Mouse (Mus musculus): ENCODE measurements around the gene Xndc1. TPM values are rescaled to one million over a fixed set of nuclear protein-coding genes. Genes with fewer than 3 reads are reported as not detected.
"Not testable (repeated sequence)": the region's sequence is repeated elsewhere in the genome, so short reads cannot be mapped to it uniquely, and the experiment has no call there.

The Xndc1 gene
- 34.8 and 41.2 TPM in 2 replicates for polyA plus RNA-seq (2015; fragmentation: Nextera tagmentation; extraction: Ambion mirVana)

GRCm38 (mm10) chr7:102065046-102065891 is at the start of gene Xndc1, which contains the start of the genes Rnf121 and Xntrpc:
Gene Xndc1 (plus strand): TSS chr7:102065511.
Gene Rnf121 (minus strand): TSS chr7:102065469.
Gene Xntrpc (plus strand): TSS chr7:102065713.
- WGBS = under 1% methylated on average over 56 of the region's 56 CpGs
- Histone ChIP-seq H3K9ac (replicated peaks; ENCODE audit: low read depth, low read length) (peak within 1 kb of the TSS; percentile 78), H3K4me2 (ENCODE audit: low read length) (peak within 1 kb of the TSS; percentile 81), H3K27ac (ENCODE audit: low read length) (peak within 1 kb of the TSS; percentile 80), H3K27me3 (replicated peaks; ENCODE audit: control insufficient read depth, insufficient read depth, low read length) (no peaks in the 10 kb centered on the region), H3K4me3 (replicated peaks; ENCODE audit: low read length) (peak within 1 kb of the TSS; percentile 82), H3K36me3 (ENCODE audit: control insufficient read depth, insufficient read depth) (no peaks in the 10 kb centered on the region), H3K9me3 (ENCODE audit: control insufficient read depth, low read length) (no peaks in the 10 kb centered on the region), H3K4me1 (replicated peaks; ENCODE audit: control insufficient read depth, insufficient read depth, low read length) (peaks cover 29% of the 10 kb centered on the region)
- ATAC-seq = peak; percentile 99

- WGBS = 84% methylated on average over 4 of the region's 4 CpGs
- ATAC-seq = no peak
Measured at GRCm38 (mm10) chr7:102016936-102017335, 48.4 kb upstream of the Xndc1 start.

DNA sequence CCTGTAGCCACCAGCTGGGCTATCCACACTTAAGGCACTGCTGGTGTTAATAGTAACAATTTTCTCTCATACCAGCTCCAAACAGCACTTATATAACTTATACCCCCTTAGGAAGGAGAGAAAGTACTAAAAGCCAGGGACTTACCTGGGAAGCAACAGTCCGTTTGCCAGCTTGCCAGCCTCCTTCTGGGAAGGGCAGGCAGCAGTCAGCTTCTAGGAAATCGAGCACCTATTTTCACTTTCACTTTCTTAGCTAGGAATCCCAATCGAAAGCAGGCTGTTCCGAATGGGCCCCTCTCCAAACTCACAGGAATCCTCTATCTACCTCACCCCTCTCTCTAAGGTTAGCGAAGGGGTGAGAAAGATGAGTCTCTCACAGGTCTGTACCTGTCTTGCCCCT is 47.9 kb upstream of the Xndc1 start:
- no peak overlapping the region for H3K9ac ChIP-seq (replicated peaks; ENCODE audit: low read depth, low read length)
- no peak overlapping the region for H3K27ac ChIP-seq (ENCODE audit: low read length)
- ATAC-seq = no peak
- no peaks in the 10 kb centered on the region for H3K9me3 ChIP-seq (ENCODE audit: control insufficient read depth, low read length)
- no peaks in the 10 kb centered on the region for H3K27me3 ChIP-seq (replicated peaks; ENCODE audit: control insufficient read depth, insufficient read depth, low read length)
- H3K4me2 ChIP-seq (ENCODE audit: low read length) = no peak overlapping the region
- 86% methylated on average over 5 of the region's 5 CpGs for WGBS
- H3K4me3 ChIP-seq (replicated peaks; ENCODE audit: low read length) = no peak overlapping the region
- H3K36me3 ChIP-seq (ENCODE audit: control insufficient read depth, insufficient read depth) = peaks cover 52% of the 10 kb centered on the region
- H3K4me1 ChIP-seq (replicated peaks; ENCODE audit: control insufficient read depth, insufficient read depth, low read length) = no peaks in the 10 kb centered on the region

More at GRCm38 (mm10) chr7:102016936-102017335, 48.4 kb upstream of the Xndc1 start:
- Histone ChIP-seq H3K9me3 (ENCODE audit: control insufficient read depth, low read length) (no peaks in the 10 kb centered on the region), H3K4me2 (ENCODE audit: low read length) (no peak overlapping the region), H3K27me3 (replicated peaks; ENCODE audit: control insufficient read depth, insufficient read depth, low read length) (no peaks in the 10 kb centered on the region), H3K4me3 (replicated peaks; ENCODE audit: low read length) (no peak overlapping the region), H3K4me1 (replicated peaks; ENCODE audit: control insufficient read depth, insufficient read depth, low read length) (no peaks in the 10 kb centered on the region), H3K36me3 (ENCODE audit: control insufficient read depth, insufficient read depth) (peaks cover 52% of the 10 kb centered on the region), H3K27ac (ENCODE audit: low read length) (no peak overlapping the region), H3K9ac (replicated peaks; ENCODE audit: low read depth, low read length) (no peak overlapping the region)

- Histone ChIP-seq H3K36me3 (ENCODE audit: control insufficient read depth, insufficient read depth) (peaks cover 51% of the 10 kb centered on the region), H3K4me2 (ENCODE audit: low read length) (no peak overlapping the region)
- 88% methylated on average over 7 of the region's 7 CpGs for WGBS
Measured at GRCm38 (mm10) chr7:102018034-102018433, 47.3 kb upstream of the Xndc1 start.

DNA sequence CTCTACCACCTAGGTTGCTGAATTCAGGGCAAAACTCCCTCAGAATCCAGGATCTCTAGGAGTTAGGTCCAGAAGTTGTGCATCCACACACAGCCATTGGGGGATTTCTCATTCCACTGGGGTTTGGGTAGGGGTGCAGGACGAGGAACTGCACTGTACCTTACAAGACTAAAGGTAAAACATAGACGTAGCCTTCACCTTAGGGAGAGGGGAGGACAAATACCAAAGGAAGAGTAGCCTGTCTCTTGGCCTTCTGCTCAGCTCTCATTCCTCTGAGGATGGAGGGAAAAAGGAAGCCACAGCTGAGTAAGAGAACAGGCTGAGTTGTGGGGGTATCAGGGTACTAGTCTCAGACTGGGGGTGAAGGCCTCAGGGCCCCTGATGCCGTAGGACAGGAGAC is 46.7 kb upstream of the Xndc1 start, which contains the start of gene Il18bp:
Il18bp (minus strand) TSS at position 101 of the 400 bp plus-strand sequence.
- WGBS = 92% methylated on average over 3 of the region's 3 CpGs
- H3K9me3 ChIP-seq (ENCODE audit: control insufficient read depth, low read length) = no peaks in the 10 kb centered on the region
- no peak within 1 kb of the TSS for H3K9ac ChIP-seq (replicated peaks; ENCODE audit: low read depth, low read length)
- H3K4me1 ChIP-seq (replicated peaks; ENCODE audit: control insufficient read depth, insufficient read depth, low read length) = no peaks in the 10 kb centered on the region
- H3K27me3 ChIP-seq (replicated peaks; ENCODE audit: control insufficient read depth, insufficient read depth, low read length) = no peaks in the 10 kb centered on the region
- H3K36me3 ChIP-seq (ENCODE audit: control insufficient read depth, insufficient read depth) = peaks cover 46% of the 10 kb centered on the region
- no peak within 1 kb of the TSS for H3K27ac ChIP-seq (ENCODE audit: low read length)
- no peak for ATAC-seq
- no peak within 1 kb of the TSS for H3K4me3 ChIP-seq (replicated peaks; ENCODE audit: low read length)
- no peak within 1 kb of the TSS for H3K4me2 ChIP-seq (ENCODE audit: low read length)

More at GRCm38 (mm10) chr7:102018034-102018433, 47.3 kb upstream of the Xndc1 start:
- Histone ChIP-seq H3K9me3 (ENCODE audit: control insufficient read depth, low read length) (no peaks in the 10 kb centered on the region), H3K9ac (replicated peaks; ENCODE audit: low read depth, low read length) (no peak overlapping the region), H3K27me3 (replicated peaks; ENCODE audit: control insufficient read depth, insufficient read depth, low read length) (no peaks in the 10 kb centered on the region), H3K4me3 (replicated peaks; ENCODE audit: low read length) (no peak overlapping the region), H3K27ac (ENCODE audit: low read length) (no peak overlapping the region), H3K4me1 (replicated peaks; ENCODE audit: control insufficient read depth, insufficient read depth, low read length) (no peaks in the 10 kb centered on the region)
- ATAC-seq = no peak

DNA sequence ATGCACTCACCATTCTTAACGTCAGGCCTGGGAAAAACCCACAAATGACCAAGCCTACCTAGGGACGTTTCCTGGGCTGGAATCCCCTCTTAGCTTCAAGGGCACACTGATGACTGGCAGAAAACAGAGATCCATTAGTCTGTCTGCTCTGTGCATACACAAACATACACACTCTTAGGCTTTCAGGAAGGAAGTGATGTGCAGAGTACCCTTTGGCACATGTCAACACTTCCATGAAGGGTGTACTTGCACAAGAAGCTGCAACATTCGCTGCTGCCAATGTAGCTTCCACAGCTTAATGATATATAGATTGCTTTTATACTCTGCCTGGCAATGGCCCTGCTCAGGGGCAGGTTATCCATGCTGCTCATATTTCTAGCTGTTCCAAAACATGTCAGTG is 45.9 kb upstream of the Xndc1 start:
- Histone ChIP-seq H3K4me1 (replicated peaks; ENCODE audit: control insufficient read depth, insufficient read depth, low read length) (no peaks in the 10 kb centered on the region), H3K36me3 (ENCODE audit: control insufficient read depth, insufficient read depth) (peaks cover 38% of the 10 kb centered on the region), H3K4me3 (replicated peaks; ENCODE audit: low read length) (no peak overlapping the region), H3K27ac (ENCODE audit: low read length) (no peak overlapping the region), H3K9me3 (ENCODE audit: control insufficient read depth, low read length) (no peaks in the 10 kb centered on the region), H3K4me2 (ENCODE audit: low read length) (no peak overlapping the region), H3K9ac (replicated peaks; ENCODE audit: low read depth, low read length) (no peak overlapping the region), H3K27me3 (replicated peaks; ENCODE audit: control insufficient read depth, insufficient read depth, low read length) (no peaks in the 10 kb centered on the region)
- no peak for ATAC-seq
- 70% methylated on average over 3 of the region's 3 CpGs for WGBS

DNA sequence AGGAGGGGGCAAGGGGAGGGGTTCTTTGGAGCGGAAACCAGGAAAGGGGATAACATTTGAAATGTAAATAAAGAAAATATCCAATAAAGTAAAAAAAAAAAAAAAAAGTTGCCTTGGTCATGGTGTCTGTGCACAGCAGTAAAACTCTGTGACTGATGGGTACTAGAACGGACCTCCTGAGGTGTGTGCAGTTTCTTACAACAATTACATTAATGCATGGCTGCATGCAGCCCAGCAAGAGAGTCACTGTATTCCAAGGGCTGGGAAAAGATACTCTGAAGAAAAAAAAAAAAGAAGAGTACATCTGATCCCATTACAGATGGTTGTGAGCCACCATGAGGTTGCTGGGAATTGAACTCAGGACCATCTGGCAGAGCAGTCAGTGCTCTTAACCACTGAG is 44.4 kb upstream of the Xndc1 start:
- H3K9me3 ChIP-seq (ENCODE audit: control insufficient read depth, low read length); H3K27me3 ChIP-seq (replicated peaks; ENCODE audit: control insufficient read depth, insufficient read depth, low read length); H3K27ac ChIP-seq (ENCODE audit: low read length); H3K9ac ChIP-seq (replicated peaks; ENCODE audit: low read depth, low read length); H3K4me2 ChIP-seq (ENCODE audit: low read length); H3K4me1 ChIP-seq (replicated peaks; ENCODE audit: control insufficient read depth, insufficient read depth, low read length); ATAC-seq; H3K4me3 ChIP-seq (replicated peaks; ENCODE audit: low read length): not testable (repeated sequence)
- peaks cover 27% of the 10 kb centered on the region for H3K36me3 ChIP-seq (ENCODE audit: control insufficient read depth, insufficient read depth)
- WGBS = 89% methylated on average over 2 of the region's 2 CpGs

DNA sequence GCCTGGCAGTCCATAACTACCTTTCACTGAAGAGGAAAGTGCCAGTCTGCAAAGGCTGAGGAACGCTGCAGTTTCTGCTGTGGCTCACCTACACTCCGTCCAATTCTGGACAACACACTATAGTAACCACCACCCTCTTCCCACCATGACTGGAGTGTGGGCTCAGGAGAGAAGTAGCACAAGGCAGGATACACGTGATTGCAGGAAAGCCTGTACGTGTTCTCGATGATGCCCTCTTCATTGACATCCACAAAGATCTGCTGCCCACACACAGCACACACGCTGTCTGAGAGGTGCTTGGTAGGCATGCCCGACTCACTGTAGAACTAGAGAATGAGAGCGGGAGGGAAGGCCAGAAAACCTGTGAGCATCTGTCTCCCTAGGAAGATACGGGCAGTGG is 41.5 kb upstream of the Xndc1 start:
- Histone ChIP-seq H3K4me3 (replicated peaks; ENCODE audit: low read length) (no peak overlapping the region), H3K9me3 (ENCODE audit: control insufficient read depth, low read length) (no peaks in the 10 kb centered on the region), H3K36me3 (ENCODE audit: control insufficient read depth, insufficient read depth) (peaks cover 28% of the 10 kb centered on the region), H3K4me2 (ENCODE audit: low read length) (no peak overlapping the region), H3K27me3 (replicated peaks; ENCODE audit: control insufficient read depth, insufficient read depth, low read length) (no peaks in the 10 kb centered on the region), H3K4me1 (replicated peaks; ENCODE audit: control insufficient read depth, insufficient read depth, low read length) (no peaks in the 10 kb centered on the region), H3K27ac (ENCODE audit: low read length) (no peak overlapping the region), H3K9ac (replicated peaks; ENCODE audit: low read depth, low read length) (no peak overlapping the region)
- no peak for ATAC-seq
- WGBS = 94% methylated on average over 9 of the region's 9 CpGs

DNA sequence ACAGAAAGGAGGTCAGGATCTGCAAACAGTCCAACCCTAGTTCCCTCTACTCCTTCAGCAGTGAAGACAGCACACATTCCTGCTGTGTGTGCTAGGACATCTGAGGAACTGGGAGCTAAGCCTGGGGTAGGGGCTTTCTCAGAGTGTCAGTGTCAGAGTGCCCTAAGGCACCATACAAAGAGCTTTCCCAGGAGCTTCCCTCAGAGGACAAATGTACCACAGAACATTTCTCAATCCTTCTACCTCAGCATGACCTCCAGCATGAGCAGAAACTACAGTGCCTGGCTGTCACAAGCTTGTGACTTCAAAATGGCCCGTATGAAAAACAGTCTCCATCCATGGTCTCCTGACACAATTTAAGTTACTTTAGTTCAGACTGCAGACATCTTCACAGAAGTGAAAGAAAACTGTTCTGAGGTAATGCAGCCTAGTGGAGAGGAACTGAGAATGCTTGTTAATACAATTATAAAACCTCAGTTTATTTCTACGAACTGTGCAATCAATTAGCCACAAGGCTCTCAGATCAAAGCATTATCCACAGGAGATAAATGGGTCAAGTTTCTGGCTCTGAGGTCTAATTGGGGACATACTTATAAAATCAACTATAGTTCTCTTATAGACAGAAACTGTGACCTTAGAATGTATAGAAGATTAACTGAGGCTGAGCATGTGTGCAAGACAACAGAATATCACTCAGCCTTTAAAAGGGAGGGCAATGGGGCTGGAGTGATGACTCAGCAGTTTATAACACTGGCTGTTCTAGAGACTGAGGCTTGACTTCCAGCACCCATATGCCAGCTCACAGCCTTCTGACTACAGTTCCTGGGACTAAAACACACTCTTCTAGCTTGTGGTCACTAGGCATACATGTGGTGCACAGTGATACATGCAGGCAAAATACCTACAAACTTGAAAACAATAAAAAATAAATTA is 39.9 kb upstream of the Xndc1 start:
- Histone ChIP-seq H3K4me2 (ENCODE audit: low read length) (no peak overlapping the region), H3K9me3 (ENCODE audit: control insufficient read depth, low read length) (no peaks in the 10 kb centered on the region), H3K36me3 (ENCODE audit: control insufficient read depth, insufficient read depth) (peaks cover 28% of the 10 kb centered on the region), H3K27me3 (replicated peaks; ENCODE audit: control insufficient read depth, insufficient read depth, low read length) (no peaks in the 10 kb centered on the region), H3K9ac (replicated peaks; ENCODE audit: low read depth, low read length) (no peak overlapping the region), H3K27ac (ENCODE audit: low read length) (no peak overlapping the region), H3K4me3 (replicated peaks; ENCODE audit: low read length) (no peak overlapping the region), H3K4me1 (replicated peaks; ENCODE audit: control insufficient read depth, insufficient read depth, low read length) (no peaks in the 10 kb centered on the region)
- 63% methylated on average over 2 of the region's 2 CpGs for WGBS
- ATAC-seq = no peak

Data from forebrain, embryonic 16.5 days (tissue).